Mouse (Mus musculus) limb, embryonic 15.5 days (tissue): ENCODE measurements around the gene Sgip1. TPM values are rescaled to one million over a fixed set of nuclear protein-coding genes. Genes with fewer than 3 reads are reported as not detected.
A peak's percentile ranks its signal among the peaks of the same experiment; 100 is the strongest.

Source experiments
- ATAC-seq: fragments of 200-750 bp; cut with Nextera tagmentation; 2 replicates; pipeline ENCODE4 v1.8.0; 2017; ENCODE audit warnings: low read depth, moderate TSS enrichment; ENCODE audit not compliant: insufficient number of reproducible peaks, low FRiP score, low TSS enrichment
- H3K27ac ChIP-seq: fragments of 300-500 bp; sonication (generic); 2 replicates; pipeline ENCODE4 v1.5.1; 2015; ENCODE audit warnings: moderate library complexity, mild to moderate bottlenecking, inconsistent platforms
- H3K27me3 ChIP-seq: fragments of 300-500 bp; sonication (generic); 2 replicates; pipeline ENCODE4 v1.6.1; 2015; ENCODE audit warnings: inconsistent platforms
- H3K36me3 ChIP-seq: fragments of 300-500 bp; sonication (generic); 2 replicates; pipeline ENCODE4 v1.6.1; 2015; ENCODE audit warnings: inconsistent platforms
- H3K4me1 ChIP-seq: fragments of 300-500 bp; sonication (generic); 2 replicates; pipeline ENCODE4 v1.6.1; 2015; ENCODE audit warnings: inconsistent platforms
- H3K4me2 ChIP-seq: fragments of 300-500 bp; sonication (generic); 2 replicates; pipeline ENCODE4 v1.6.1; 2015; ENCODE audit warnings: mild to moderate bottlenecking, inconsistent platforms
- H3K4me3 ChIP-seq: fragments of 300-500 bp; sonication (generic); 2 replicates; pipeline ENCODE4 v1.5.1; 2015; ENCODE audit warnings: mild to moderate bottlenecking, inconsistent platforms
- H3K9ac ChIP-seq: fragments of 300-500 bp; sonication (generic); 2 replicates; pipeline ENCODE4 v1.6.1; 2015; ENCODE audit warnings: inconsistent platforms
- H3K9me3 ChIP-seq: fragments of 300-500 bp; sonication (generic); 2 replicates; pipeline ENCODE4 v1.6.1; 2016; ENCODE audit warnings: inconsistent platforms
- WGBS: fragments of 180-500 bp; shearing (Covaris S2); methylation state at CpG from one replicate; pipeline ENCODE4 v1.1.7; 2015; 5-methylcytosine and 5-hydroxymethylcytosine counted together
- polyA plus RNA-seq: library from polyadenylated mRNA; unstranded; fragments of >200 nt; fragmentation: Nextera tagmentation; extraction: Ambion mirVana; gene quantifications from 2 replicates; pipeline ENCODE4 v1.2.1, GENCODE M21; 2015

Sgip1 gene
- polyA plus RNA-seq, 1 experiment from 2014 or later = 5.4 TPM

GRCm38 (mm10) chr4:102990595-102991340 is 249.7 kb downstream of the Sgip1 start:
- Histone ChIP-seq H3K4me1 (no peaks in the 10 kb centered on the region), H3K27ac (no peak overlapping the region), H3K36me3 (no peaks in the 10 kb centered on the region), H3K4me3 (no peak overlapping the region), H3K9me3 (no peaks in the 10 kb centered on the region), H3K4me2 (no peak overlapping the region), H3K27me3 (no peaks in the 10 kb centered on the region), H3K9ac (no peak overlapping the region)
- 56% methylated on average over 11 of the region's 11 CpGs for WGBS
- ATAC-seq = no peak

GRCm38 (mm10) chr4:102991685-102992084 is 250.6 kb downstream of the Sgip1 start:
- H3K4me1 ChIP-seq = no peaks in the 10 kb centered on the region
- no peak overlapping the region for H3K27ac ChIP-seq
- H3K4me3 ChIP-seq = no peak overlapping the region
- no peaks in the 10 kb centered on the region for H3K9me3 ChIP-seq
- no peak overlapping the region for H3K4me2 ChIP-seq
- WGBS = 63% methylated on average over 3 of the region's 3 CpGs
- no peak for ATAC-seq
- H3K9ac ChIP-seq = no peak overlapping the region
- no peaks in the 10 kb centered on the region for H3K36me3 ChIP-seq
- H3K27me3 ChIP-seq = no peaks in the 10 kb centered on the region

- no peaks in the 10 kb centered on the region for H3K36me3 ChIP-seq
- WGBS = 50% methylated on average over 4 of the region's 4 CpGs
- H3K4me1 ChIP-seq = peaks cover 14% of the 10 kb centered on the region; the same call in 1 of the 2 replicates
- H3K27ac ChIP-seq = no peak overlapping the region
- no peak overlapping the region for H3K4me3 ChIP-seq
- H3K4me2 ChIP-seq = no peak overlapping the region
- no peak for ATAC-seq
- H3K9me3 ChIP-seq = no peaks in the 10 kb centered on the region
- H3K27me3 ChIP-seq = no peaks in the 10 kb centered on the region
- H3K9ac ChIP-seq = no peak overlapping the region
These were observed 263.6 kb downstream of the Sgip1 start for GRCm38 (mm10) chr4:103004681-103005080.

GRCm38 (mm10) chr4:103005190-103005945 is 264.3 kb downstream of the Sgip1 start:
- Histone ChIP-seq H3K27me3 (no peaks in the 10 kb centered on the region), H3K4me3 (no peak overlapping the region), H3K27ac (peak overlapping the region; percentile 62; the same call in 1 of the 2 replicates), H3K4me2 (no peak overlapping the region), H3K4me1 (peaks cover 14% of the 10 kb centered on the region; the same call in 1 of the 2 replicates), H3K36me3 (no peaks in the 10 kb centered on the region), H3K9ac (no peak overlapping the region), H3K9me3 (no peaks in the 10 kb centered on the region)
- ATAC-seq = no peak
- WGBS = 27% methylated on average over 15 of the region's 15 CpGs

- no peaks in the 10 kb centered on the region for H3K27me3 ChIP-seq
- no peaks in the 10 kb centered on the region for H3K9me3 ChIP-seq
- no peak overlapping the region for H3K4me2 ChIP-seq
- ATAC-seq = no peak
- no peak overlapping the region for H3K4me3 ChIP-seq
- H3K4me1 ChIP-seq = peaks cover 14% of the 10 kb centered on the region; the same call in 1 of the 2 replicates
- WGBS = 55% methylated on average over 5 of the region's 5 CpGs
- H3K36me3 ChIP-seq = no peaks in the 10 kb centered on the region
- no peak overlapping the region for H3K9ac ChIP-seq
- 0 out of 2 replicates have a peak overlapping the region, but pooled peaks have one; percentile 62 for H3K27ac ChIP-seq
These were observed 265.2 kb downstream of the Sgip1 start for GRCm38 (mm10) chr4:103006266-103006665.

GRCm38 (mm10) chr4:103006943-103007418 is 265.9 kb downstream of the Sgip1 start:
- Histone ChIP-seq H3K9me3 (no peaks in the 10 kb centered on the region), H3K4me3 (no peak overlapping the region), H3K27me3 (no peaks in the 10 kb centered on the region), H3K36me3 (no peaks in the 10 kb centered on the region), H3K27ac (no peak overlapping the region), H3K9ac (no peak overlapping the region), H3K4me2 (no peak overlapping the region), H3K4me1 (peaks cover 16% of the 10 kb centered on the region; the same call in 1 of the 2 replicates)
- WGBS = 6% methylated on average over 4 of the region's 4 CpGs
- ATAC-seq = no peak

GRCm38 (mm10) chr4:103010734-103011133 is 269.6 kb downstream of the Sgip1 start:
- Histone ChIP-seq H3K27me3 (no peaks in the 10 kb centered on the region), H3K4me3 (no peak overlapping the region), H3K27ac (no peak overlapping the region), H3K36me3 (no peaks in the 10 kb centered on the region), H3K9me3 (no peaks in the 10 kb centered on the region), H3K9ac (no peak overlapping the region), H3K4me1 (peaks cover 20% of the 10 kb centered on the region; the same call in 1 of the 2 replicates), H3K4me2 (no peak overlapping the region)
- ATAC-seq = no peak
- 91% methylated on average over 4 of the region's 4 CpGs for WGBS

- H3K4me3 ChIP-seq = no peak overlapping the region
- H3K4me1 ChIP-seq = peaks cover 12% of the 10 kb centered on the region; the same call in 1 of the 2 replicates
- H3K9me3 ChIP-seq = no peaks in the 10 kb centered on the region
- no peak overlapping the region for H3K4me2 ChIP-seq
- H3K27me3 ChIP-seq = no peaks in the 10 kb centered on the region
- no peaks in the 10 kb centered on the region for H3K36me3 ChIP-seq
- no peak for ATAC-seq
- H3K9ac ChIP-seq = no peak overlapping the region
- H3K27ac ChIP-seq = no peak overlapping the region
- 19% methylated on average over 7 of the region's 7 CpGs for WGBS
These were observed 270.7 kb downstream of the Sgip1 start for GRCm38 (mm10) chr4:103011823-103012222.

- H3K9me3 ChIP-seq = no peaks in the 10 kb centered on the region
- 18% methylated on average over 4 of the region's 4 CpGs for WGBS
- ATAC-seq = no peak
- H3K4me2 ChIP-seq = no peak overlapping the region
- H3K36me3 ChIP-seq = no peaks in the 10 kb centered on the region
- H3K4me1 ChIP-seq = peaks cover 8% of the 10 kb centered on the region; the same call in 1 of the 2 replicates
- H3K4me3 ChIP-seq = no peak overlapping the region
- no peak overlapping the region for H3K9ac ChIP-seq
- no peak overlapping the region for H3K27ac ChIP-seq
- H3K27me3 ChIP-seq = no peaks in the 10 kb centered on the region
These were observed 272.4 kb downstream of the Sgip1 start for GRCm38 (mm10) chr4:103013490-103013889.

Other genes with a start within 250 kb of the Sgip1 start
- gene Tctex1d1, start 237.3 kb downstream of the Sgip1 start, polyA plus RNA-seq = 0.41 TPM in 1 of 2 replicates, not detected in the other